Mouse (Mus musculus): ENCODE measurements around the gene Nudc. TPM values are rescaled to one million over a fixed set of nuclear protein-coding genes. Genes with fewer than 3 reads are reported as not detected.

Nudc gene
- polyA plus RNA-seq (2015; fragmentation: Nextera tagmentation; extraction: Ambion mirVana), result 314 and 355 TPM in 2 replicates

GRCm38 (mm10) chr4:133545272-133546231, at the start of gene Nudc:
Gene Nudc (minus strand): TSS chr4:133545996.
- Histone ChIP-seq H3K4me2 (replicated peaks) (peak within 1 kb of the TSS; percentile 76), H3K9ac (peak within 1 kb of the TSS; percentile 91), H3K36me3 (peaks cover 28% of the 10 kb centered on the region), H3K4me3 (replicated peaks) (peak within 1 kb of the TSS; percentile 97), H3K9me3 (replicated peaks) (no peaks in the 10 kb centered on the region), H3K4me1 (peaks cover 17% of the 10 kb centered on the region), H3K27ac (replicated peaks) (peak within 1 kb of the TSS; percentile 85), H3K27me3 (no peaks in the 10 kb centered on the region)
- peak; percentile 98 for ATAC-seq (ENCODE audit: insufficient number of reproducible peaks, low FRiP score, low TSS enrichment, low read depth)
- WGBS, result 1% methylated on average over 67 of the region's 77 CpGs

GRCm38 (mm10) chr4:133595538-133595937, 49.7 kb upstream of the Nudc start:
- 61% methylated on average over 7 of the region's 7 CpGs for WGBS
- ATAC-seq (ENCODE audit: insufficient number of reproducible peaks, low FRiP score, low TSS enrichment, low read depth), result no peak
- Histone ChIP-seq H3K36me3 (peaks cover 13% of the 10 kb centered on the region), H3K9ac (no peak overlapping the region), H3K4me2 (replicated peaks) (no peak overlapping the region), H3K27me3 (peaks cover 13% of the 10 kb centered on the region), H3K27ac (replicated peaks) (peak overlapping the region; percentile 49), H3K9me3 (replicated peaks) (no peaks in the 10 kb centered on the region), H3K4me1 (peaks cover 22% of the 10 kb centered on the region), H3K4me3 (replicated peaks) (no peak overlapping the region)

GRCm38 (mm10) chr4:133592570-133592969, 46.8 kb upstream of the Nudc start:
- no peak overlapping the region for H3K4me2 ChIP-seq (replicated peaks)
- peaks cover 43% of the 10 kb centered on the region for H3K36me3 ChIP-seq
- 27% methylated on average over 7 of the region's 7 CpGs for WGBS
- H3K9ac ChIP-seq, result no peak overlapping the region
- H3K4me1 ChIP-seq, result 0 out of 2 replicates have a peak, but pooled peaks cover 7% of the 10 kb centered on the region
- H3K27ac ChIP-seq (replicated peaks), result no peak overlapping the region
- no peaks in the 10 kb centered on the region for H3K9me3 ChIP-seq (replicated peaks)
- no peak overlapping the region for H3K4me3 ChIP-seq (replicated peaks)
- H3K27me3 ChIP-seq, result no peaks in the 10 kb centered on the region
- no peak for ATAC-seq (ENCODE audit: insufficient number of reproducible peaks, low FRiP score, low TSS enrichment, low read depth)

GRCm38 (mm10) chr4:133584059-133584951, 38.5 kb upstream of the Nudc start, which contains the start of gene Gpn2:
Gene Gpn2 (plus strand): TSS chr4:133584362.
- Histone ChIP-seq H3K9ac (peak within 1 kb of the TSS; percentile 87), H3K36me3 (peaks cover 51% of the 10 kb centered on the region), H3K27ac (replicated peaks) (peak within 1 kb of the TSS; percentile 89), H3K9me3 (replicated peaks) (no peaks in the 10 kb centered on the region), H3K27me3 (no peaks in the 10 kb centered on the region), H3K4me2 (replicated peaks) (peak within 1 kb of the TSS; percentile 100), H3K4me3 (replicated peaks) (peak within 1 kb of the TSS; percentile 80), H3K4me1 (peaks cover 19% of the 10 kb centered on the region)
- 1% methylated on average over 65 of the region's 65 CpGs for WGBS
- ATAC-seq (ENCODE audit: insufficient number of reproducible peaks, low FRiP score, low TSS enrichment, low read depth), result peak; percentile 85; the same call in 1 of the 2 replicates

GRCm38 (mm10) chr4:133583690-133584058, 37.9 kb upstream of the Nudc start:
- Histone ChIP-seq H3K9me3 (replicated peaks) (no peaks in the 10 kb centered on the region), H3K4me1 (peaks cover 19% of the 10 kb centered on the region), H3K9ac (peak overlapping the region; percentile 87), H3K4me3 (replicated peaks) (peak overlapping the region; percentile 80), H3K27ac (replicated peaks) (peak overlapping the region; percentile 89), H3K4me2 (replicated peaks) (peak overlapping the region; percentile 100), H3K27me3 (no peaks in the 10 kb centered on the region), H3K36me3 (peaks cover 51% of the 10 kb centered on the region)
- no peak for ATAC-seq (ENCODE audit: insufficient number of reproducible peaks, low FRiP score, low TSS enrichment, low read depth)
- WGBS, result 57% methylated on average over 6 of the region's 6 CpGs

- no peak overlapping the region for H3K27ac ChIP-seq (replicated peaks)
- H3K27me3 ChIP-seq, result no peaks in the 10 kb centered on the region
- no peak overlapping the region for H3K4me3 ChIP-seq (replicated peaks)
- ATAC-seq (ENCODE audit: insufficient number of reproducible peaks, low FRiP score, low TSS enrichment, low read depth), result no peak
- no peak overlapping the region for H3K4me2 ChIP-seq (replicated peaks)
- H3K36me3 ChIP-seq, result peaks cover 39% of the 10 kb centered on the region
- peaks cover 14% of the 10 kb centered on the region for H3K4me1 ChIP-seq
- 62% methylated on average over 12 of the region's 12 CpGs for WGBS
- no peak overlapping the region for H3K9ac ChIP-seq
- H3K9me3 ChIP-seq (replicated peaks), result no peaks in the 10 kb centered on the region
Measured at GRCm38 (mm10) chr4:133577983-133578382, 32.2 kb upstream of the Nudc start.

- H3K9ac ChIP-seq, result peak overlapping the region; percentile 75
- peak overlapping the region; percentile 85 for H3K4me2 ChIP-seq (replicated peaks)
- H3K4me1 ChIP-seq, result peaks cover 13% of the 10 kb centered on the region
- H3K9me3 ChIP-seq (replicated peaks), result no peaks in the 10 kb centered on the region
- peak overlapping the region; percentile 81 for H3K4me3 ChIP-seq (replicated peaks)
- WGBS, result under 1% methylated on average over 41 of the region's 41 CpGs
- no peaks in the 10 kb centered on the region for H3K27me3 ChIP-seq
- H3K36me3 ChIP-seq, result peaks cover 18% of the 10 kb centered on the region
- H3K27ac ChIP-seq (replicated peaks), result peak overlapping the region; percentile 88; the same call in 1 of the 2 replicates
- peak; percentile 49 for ATAC-seq (ENCODE audit: insufficient number of reproducible peaks, low FRiP score, low TSS enrichment, low read depth)
Measured at GRCm38 (mm10) chr4:133574843-133575202, 29.0 kb upstream of the Nudc start.

- Histone ChIP-seq H3K36me3 (peaks cover 12% of the 10 kb centered on the region), H3K9ac (peak within 1 kb of the TSS; percentile 75), H3K4me1 (peaks cover 13% of the 10 kb centered on the region), H3K4me3 (replicated peaks) (peak within 1 kb of the TSS; percentile 81), H3K9me3 (replicated peaks) (no peaks in the 10 kb centered on the region), H3K27ac (replicated peaks) (peak within 1 kb of the TSS; percentile 88), H3K27me3 (no peaks in the 10 kb centered on the region), H3K4me2 (replicated peaks) (peak within 1 kb of the TSS; percentile 85)
- peak; percentile 92 for ATAC-seq (ENCODE audit: insufficient number of reproducible peaks, low FRiP score, low TSS enrichment, low read depth)
- WGBS, result 5% methylated on average over 44 of the region's 44 CpGs
Measured at GRCm38 (mm10) chr4:133574070-133574842, 28.5 kb upstream of the Nudc start, which contains the start of gene Gpatch3. Gene Gpatch3 (plus strand): TSS chr4:133574745.

- no peak overlapping the region for H3K27ac ChIP-seq (replicated peaks)
- no peak overlapping the region for H3K4me3 ChIP-seq (replicated peaks)
- no peaks in the 10 kb centered on the region for H3K27me3 ChIP-seq
- H3K9me3 ChIP-seq (replicated peaks), result no peaks in the 10 kb centered on the region
- WGBS, result 54% methylated on average over 10 of the region's 10 CpGs
- H3K4me1 ChIP-seq, result peaks cover 6% of the 10 kb centered on the region; the same call in 1 of the 2 replicates
- H3K9ac ChIP-seq, result no peak overlapping the region
- no peaks in the 10 kb centered on the region for H3K36me3 ChIP-seq
- no peak for ATAC-seq (ENCODE audit: insufficient number of reproducible peaks, low FRiP score, low TSS enrichment, low read depth)
- no peak overlapping the region for H3K4me2 ChIP-seq (replicated peaks)
Measured at GRCm38 (mm10) chr4:133570066-133570466, 24.3 kb upstream of the Nudc start.

GRCm38 (mm10) chr4:133569291-133570065, 23.7 kb upstream of the Nudc start:
- no peaks in the 10 kb centered on the region for H3K27me3 ChIP-seq
- H3K4me3 ChIP-seq (replicated peaks), result no peak overlapping the region
- H3K4me1 ChIP-seq, result 0 out of 2 replicates have a peak, but pooled peaks cover 5% of the 10 kb centered on the region
- no peak overlapping the region for H3K27ac ChIP-seq (replicated peaks)
- H3K36me3 ChIP-seq, result no peaks in the 10 kb centered on the region
- H3K9ac ChIP-seq, result no peak overlapping the region
- 79% methylated on average over 10 of the region's 10 CpGs for WGBS
- ATAC-seq (ENCODE audit: insufficient number of reproducible peaks, low FRiP score, low TSS enrichment, low read depth), result no peak
- H3K9me3 ChIP-seq (replicated peaks), result no peaks in the 10 kb centered on the region
- no peak overlapping the region for H3K4me2 ChIP-seq (replicated peaks)

All from embryonic facial prominence, embryonic 15.5 days (tissue).